In the genomic region with DNA sequence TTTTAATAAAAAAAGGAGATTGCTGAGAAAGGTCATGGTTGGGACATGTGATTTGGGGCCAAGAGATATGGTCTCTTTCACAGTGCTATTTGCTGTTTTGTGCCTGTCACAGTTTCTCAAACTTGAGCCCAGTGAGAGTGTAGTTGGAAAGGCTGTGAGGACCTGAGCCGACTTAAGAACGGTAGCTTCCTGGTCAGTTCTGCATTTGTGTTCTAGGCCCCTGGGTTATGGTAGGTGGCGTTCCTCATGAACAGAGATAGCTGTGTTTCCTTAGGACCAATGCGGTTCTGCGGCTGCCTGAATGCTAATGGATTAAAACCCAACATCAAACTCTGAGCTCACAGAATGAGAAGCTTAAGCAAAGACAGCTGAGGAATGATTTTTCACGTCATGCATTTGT, we compare ENCODE assay signal across 17 mouse cellular contexts.
"Had no signal": no experiment of that assay in that cellular context is flagged by ENCODE, and none has a peak within 500 bp of the region (broad histone marks: within the 10 kb centered on the region; RNA-seq: fewer than 3 reads in every experiment).

No protein-coding gene starts in this region.

- H3K9ac ChIP-seq: neural tube, embryonic 12.5 days; neural tube, embryonic 13.5 days; neural tube, embryonic 15.5 days; stomach, embryonic 15.5 days had no signal

- H3K27ac ChIP-seq: neural tube, embryonic 12.5 days; neural tube, embryonic 13.5 days; neural tube, embryonic 15.5 days; stomach, embryonic 15.5 days; stomach, postnatal 0 days had no signal

- H3K9me3 ChIP-seq: neural tube, embryonic 12.5 days; neural tube, embryonic 13.5 days; neural tube, embryonic 15.5 days; stomach, embryonic 15.5 days had no signal

- DNase-seq: retina, postnatal 1 day; right cerebral cortex, adult 18-20 months; right cerebral cortex, postnatal 14 days; right cerebral cortex, postnatal 25 days; right cerebral cortex, postnatal 4 days; spleen, adult 18-20 months; thymus, adult 18-20 months; thymus, adult 2 months; thymus, postnatal 14 days; thymus, postnatal 25 days; thymus, postnatal 36 days; thymus, postnatal 4 days had no signal

- H3K4me2 ChIP-seq: neural tube, embryonic 12.5 days; neural tube, embryonic 13.5 days; neural tube, embryonic 15.5 days; stomach, embryonic 15.5 days had no signal

- H3K4me1 ChIP-seq: neural tube, embryonic 12.5 days; neural tube, embryonic 13.5 days; neural tube, embryonic 15.5 days; stomach, embryonic 15.5 days had no signal

- H3K27me3 ChIP-seq: neural tube, embryonic 12.5 days; neural tube, embryonic 13.5 days; neural tube, embryonic 15.5 days; stomach, embryonic 15.5 days had no signal

- H3K4me3 ChIP-seq: neural tube, embryonic 12.5 days; neural tube, embryonic 13.5 days; neural tube, embryonic 15.5 days; stomach, embryonic 15.5 days had no signal

- H3K36me3 ChIP-seq: neural tube, embryonic 12.5 days; stomach, embryonic 15.5 days had no signal
